Mouse (Mus musculus) testis, postnatal 10 days (tissue): Measurements from ENCODE around the gene Plekhh3.
"Not testable (repeated sequence)": the region's sequence is repeated elsewhere in the genome, so short reads cannot be mapped to it uniquely, and the experiment has no call there.

Experiments used
- DNase-seq: peaks from one replicate; pipeline ENCODE4 v3.0.0; 2021; ENCODE audit warnings: low spot score

Gene Plekhh3

DNA sequence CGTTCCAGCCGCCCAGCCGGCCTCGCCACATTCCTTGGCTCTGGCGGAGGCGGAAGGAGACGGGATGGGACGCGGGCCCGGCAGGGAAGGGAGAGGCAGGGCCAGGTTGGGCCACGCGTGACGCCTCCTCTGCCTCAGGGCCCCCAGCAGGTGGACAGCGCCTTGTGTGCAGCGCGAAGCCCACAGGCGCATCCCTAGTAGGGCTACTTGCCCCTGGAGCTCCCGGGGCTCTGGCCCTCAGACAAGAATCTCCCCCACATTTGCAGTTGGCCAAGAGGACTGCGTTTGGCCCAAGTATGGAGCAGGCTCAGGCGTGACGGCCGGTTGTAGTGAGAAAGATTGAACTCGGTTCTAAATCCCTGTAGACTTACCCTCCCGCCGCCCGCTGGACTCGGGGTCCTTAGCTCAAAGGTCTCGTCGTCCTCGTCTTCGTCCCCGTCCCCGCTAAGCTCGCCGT is 769 bp downstream of the Plekhh3 start, which contains the start of gene Cntnap1:
Cntnap1 (plus strand) TSS at position 170 of the 457 bp plus-strand sequence.
- peak; percentile 79 for DNase-seq

DNA sequence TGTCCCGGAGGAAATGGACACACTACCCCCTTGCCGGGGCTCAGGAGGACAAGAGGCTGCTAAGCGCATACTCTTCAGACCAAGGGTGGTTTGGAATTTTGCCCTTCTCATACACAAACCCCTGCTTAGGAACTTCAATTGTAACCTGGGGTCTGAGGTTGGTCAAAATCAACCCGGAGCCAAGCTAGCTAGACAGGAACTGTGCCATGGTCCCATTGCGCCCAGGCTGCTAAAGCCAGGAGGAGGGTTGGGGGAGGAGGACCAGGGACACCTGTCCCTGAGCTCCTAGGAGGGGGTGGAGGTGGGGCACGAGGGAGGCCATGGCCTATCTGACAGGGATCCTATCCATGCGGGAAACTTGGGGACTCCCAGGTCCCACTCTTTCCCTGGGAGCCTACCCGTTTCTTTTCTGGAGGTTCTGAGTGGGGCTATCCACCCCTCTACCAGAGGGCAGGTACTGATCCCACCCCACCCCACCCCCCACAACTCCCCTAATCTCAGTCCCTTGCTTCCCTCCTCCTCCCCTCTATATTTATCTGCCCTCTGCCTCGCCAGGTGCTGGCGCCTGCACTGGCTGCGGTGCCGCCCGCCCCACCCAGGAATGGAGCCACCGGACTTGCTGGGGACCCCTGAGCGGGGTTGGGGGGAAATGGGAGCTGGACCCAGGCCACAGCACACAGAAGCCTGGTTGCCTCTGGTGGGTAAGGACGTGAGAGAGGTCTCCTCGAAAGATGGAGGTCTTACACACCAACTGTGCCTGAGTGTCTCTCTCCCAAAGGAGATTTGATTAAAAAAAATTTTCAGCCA is 1.6 kb downstream of the Plekhh3 start:
- DNase-seq: no peak

DNA sequence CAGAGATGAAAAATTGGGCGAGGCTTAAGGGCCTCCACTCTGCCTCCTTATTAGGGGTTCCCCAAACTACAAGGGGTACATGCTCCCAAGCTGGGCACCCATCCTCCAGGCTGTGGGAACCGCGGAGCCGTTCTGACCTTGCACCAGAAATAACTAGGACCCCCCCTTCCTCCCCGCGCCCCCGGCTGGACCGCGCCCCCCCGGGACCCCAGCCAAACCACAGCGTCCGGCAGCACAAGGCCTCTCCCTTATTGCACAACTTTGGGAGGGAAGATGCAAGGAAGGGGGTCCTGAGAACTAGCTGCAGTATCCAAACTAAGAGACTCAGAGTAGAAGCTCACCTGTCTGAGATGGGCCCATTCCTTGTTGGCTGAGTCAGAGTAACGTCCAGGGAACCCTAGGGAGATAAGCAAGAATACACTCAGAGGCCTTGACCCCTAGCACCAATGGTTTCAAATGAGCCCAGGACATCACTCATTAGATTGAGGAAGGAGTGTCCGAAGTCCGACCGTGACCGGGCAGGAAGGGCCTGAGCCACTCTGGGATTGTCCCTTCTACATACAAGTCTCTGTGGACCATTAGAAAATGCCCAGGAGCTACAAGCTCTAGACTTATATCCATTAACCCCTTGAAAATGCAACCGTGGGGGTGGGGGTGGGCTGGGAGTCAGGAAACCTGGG is 2.7 kb downstream of the Plekhh3 start:
- peak; percentile 77 for DNase-seq

DNA sequence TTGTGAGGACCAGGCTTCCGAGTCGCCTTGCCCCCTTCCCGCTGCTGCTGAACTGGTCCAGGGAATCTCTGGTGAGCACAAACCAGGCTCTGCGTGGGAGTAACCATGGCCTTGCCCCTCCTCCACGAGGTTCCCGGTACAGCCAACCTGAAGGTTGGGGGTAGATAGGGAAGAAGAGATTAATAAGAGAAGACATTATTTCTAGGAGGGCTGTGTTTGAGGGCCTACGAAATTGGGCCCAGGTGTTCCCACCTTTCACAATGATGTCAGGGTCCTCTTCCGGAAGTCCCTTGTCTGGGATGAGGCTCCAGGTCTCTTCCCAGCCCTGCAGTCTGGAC is 3.2 kb downstream of the Plekhh3 start:
- DNase-seq: no peak

DNA sequence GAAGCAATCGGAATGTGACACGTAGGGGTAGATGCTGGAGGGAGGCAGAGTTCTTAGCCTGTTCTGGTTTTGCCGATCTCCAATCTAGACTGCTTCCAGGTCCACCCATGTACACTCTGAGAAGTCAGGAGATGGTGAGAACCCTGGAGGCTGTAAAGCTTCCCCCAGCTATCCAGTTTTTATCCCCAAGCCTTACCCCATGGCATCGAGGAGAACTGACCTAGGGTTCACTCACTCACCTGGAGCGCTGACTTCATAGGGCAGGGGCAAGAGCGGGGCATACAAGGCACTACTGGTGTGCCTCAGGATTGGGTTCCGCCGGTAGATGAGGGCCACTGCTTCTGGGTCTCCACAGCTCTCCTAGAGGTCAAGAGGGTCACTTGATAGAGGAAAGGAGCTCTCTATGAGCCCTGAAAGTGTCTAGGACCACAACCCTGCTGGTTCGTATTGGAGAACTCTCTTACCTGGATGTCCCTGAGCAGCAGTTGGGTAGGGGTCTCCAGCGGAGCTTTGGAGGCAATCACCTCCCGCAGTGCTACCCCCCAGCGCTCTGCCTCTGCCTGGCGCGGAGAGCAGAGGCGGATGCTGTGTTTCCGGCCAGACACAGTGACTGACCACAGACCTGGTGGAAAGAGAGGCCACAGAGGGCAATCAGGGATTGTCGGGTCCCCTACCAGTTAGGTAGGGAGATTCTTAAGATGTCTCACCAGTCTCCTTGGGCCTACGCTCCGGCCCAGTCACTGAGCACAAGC is 3.8 kb downstream of the Plekhh3 start:
- DNase-seq: no peak

DNA sequence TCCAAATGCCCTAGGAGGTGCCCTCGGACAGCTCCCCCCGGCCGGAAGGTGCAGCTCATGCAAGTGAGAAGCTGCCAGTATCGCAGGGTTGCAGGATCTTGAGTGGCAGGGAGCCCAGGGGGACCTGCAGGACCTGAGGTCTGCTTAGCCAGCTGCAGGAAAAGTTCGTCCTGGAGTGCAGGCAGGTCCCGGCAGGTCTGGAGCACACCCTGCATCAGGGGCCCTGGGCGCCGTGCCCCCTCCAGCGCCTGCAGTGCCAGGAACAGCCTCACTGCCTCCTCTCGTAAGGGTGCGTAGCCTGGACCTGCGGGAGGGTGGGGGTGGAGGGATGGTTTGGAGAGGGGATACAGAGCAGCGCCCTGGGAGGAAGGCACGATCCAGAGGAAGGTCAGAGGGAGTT is 4.8 kb downstream of the Plekhh3 start:
- DNase-seq: no peak

DNA sequence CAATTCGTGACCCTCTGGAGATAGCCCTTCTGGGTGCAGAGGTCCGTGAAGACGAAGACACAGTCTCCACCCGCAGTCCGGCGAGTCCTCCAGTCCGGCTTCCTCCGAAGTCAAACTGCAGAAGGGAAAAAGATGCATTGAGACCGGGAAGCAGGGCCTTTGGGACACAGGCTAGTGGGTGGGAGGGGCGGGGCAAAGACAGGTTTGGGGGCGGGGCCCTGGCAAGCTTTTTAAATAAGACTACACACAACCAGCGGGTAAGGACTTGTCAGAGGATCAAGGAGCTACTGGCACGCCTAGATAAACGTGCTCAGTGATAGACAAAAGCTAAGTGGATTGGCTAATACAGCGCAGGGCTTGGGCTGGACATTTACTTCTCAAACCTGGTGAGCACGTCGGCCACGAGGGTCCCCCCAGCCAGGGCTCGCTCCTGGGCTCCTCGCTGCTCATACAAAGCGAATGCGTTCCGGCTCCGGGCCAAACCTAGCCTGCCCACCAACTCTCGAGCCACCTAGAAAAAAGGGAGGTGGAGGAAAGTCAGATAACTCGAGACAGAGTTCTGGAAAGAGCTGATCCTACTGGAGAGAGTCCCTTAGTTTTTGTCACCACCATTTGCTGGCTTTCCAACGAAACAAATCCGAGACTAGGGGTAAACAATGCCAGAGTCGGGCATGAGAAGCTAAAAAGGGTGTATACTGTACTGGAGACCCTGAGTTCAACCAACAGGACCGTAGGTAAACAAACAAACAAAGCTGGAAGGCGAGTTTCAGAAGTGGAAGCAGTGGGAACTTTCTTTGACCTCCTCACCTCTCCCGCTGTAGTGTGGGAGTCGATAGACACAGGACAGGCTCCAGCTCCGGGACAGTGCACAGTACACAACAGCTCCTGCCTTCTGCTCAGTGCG is 6.2 kb downstream of the Plekhh3 start:
- DNase-seq: no peak

DNA sequence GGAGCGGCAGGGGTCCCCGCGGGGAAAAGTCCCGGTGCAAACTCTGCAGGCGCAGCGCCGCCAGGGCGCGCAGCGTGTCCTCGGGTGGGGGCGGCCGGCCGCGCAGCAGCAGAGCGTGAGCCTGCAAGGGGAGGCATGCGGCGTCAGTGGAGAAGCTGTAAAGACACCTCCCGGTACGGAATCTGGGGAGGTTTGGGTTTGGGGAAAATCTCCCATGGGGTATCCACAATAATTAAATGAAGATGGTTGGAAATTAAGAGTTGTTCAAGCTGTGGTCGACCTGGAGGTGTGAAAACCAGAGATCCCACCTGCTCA is 6.8 kb downstream of the Plekhh3 start:
- no peak for DNase-seq

DNA sequence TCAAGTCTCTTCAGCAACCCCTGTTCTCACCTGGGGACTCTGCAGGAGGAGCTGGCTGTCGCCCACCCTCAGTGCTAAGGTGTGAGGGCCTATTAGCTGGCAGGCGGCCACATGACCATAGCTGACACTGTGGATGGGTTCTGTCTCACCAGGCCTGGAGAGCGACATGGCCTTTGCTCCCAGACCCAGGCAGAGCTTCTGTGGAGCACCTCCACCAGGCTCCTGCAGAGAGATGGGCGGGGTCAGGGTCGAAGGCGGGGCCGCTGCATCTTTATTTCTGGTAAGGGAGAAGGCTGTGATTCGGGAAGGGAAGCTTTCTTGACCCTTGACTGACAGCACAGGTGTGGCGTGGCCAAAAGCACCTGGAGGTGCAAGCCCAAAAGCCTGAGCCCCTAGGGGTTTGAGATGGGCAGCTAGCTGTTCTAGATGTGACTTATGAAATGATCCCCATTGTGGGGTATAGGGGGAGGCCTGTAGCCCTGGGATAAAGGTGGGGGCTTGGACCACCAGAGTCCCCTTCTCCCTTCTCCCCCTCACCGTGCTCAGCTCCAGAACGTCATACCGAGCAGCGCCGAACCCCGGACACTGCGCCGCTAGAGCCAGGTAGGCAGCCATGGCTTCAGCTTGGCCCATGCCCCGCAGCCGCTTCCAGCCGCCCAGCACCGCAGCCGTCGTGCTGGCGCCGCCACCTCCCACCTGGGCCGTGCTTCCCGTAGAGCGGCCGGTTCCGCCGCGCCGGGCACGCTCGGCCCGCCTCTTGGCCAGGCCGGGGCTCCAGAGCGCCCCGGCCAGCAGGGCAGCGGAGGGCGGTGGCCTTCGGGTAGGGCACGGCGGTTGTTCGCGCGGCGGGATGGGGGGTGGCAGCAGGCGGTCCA is 7.4 kb downstream of the Plekhh3 start:
- DNase-seq: peak; percentile 62

DNA sequence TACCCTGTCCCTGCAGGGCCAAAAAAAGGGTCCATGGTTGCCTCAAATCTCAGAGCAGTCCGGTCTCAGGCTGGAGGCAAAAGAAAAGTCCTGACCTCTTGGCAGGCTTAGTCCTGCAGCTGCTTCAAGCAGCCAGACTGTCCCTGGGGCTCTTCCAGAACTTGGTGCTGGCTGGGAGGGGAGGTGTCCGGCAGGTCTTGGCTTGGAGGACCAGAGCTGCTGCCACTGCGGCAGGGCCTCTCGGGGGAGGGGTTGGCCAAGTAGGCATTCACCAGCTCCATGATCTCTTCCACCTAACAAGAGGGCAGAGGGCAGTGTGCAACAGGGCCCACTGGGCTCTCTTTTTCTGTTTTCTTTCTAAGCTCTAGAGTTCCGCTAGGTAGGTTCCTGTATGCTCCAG is 8.4 kb downstream of the Plekhh3 start:
- DNase-seq: peak; percentile 71

DNA sequence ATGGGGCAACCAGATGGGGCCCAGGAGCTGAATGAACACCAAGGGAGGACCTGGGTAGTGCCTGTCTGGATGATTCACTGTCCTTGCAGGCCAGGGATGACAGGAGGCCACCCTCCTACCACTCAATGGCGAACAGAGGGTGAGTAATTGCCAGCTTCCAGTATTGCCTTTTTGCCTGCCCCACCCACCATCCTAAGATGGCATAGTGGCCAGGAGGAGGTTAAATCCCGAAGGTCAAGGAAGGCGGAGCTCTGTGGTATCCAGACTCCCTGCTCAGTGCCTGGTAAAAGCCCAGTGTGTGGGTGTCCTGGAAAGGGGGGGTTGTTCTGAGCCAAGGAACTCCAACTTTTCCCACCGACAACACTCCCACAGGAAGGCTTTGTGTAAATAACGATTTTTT is 8.8 kb downstream of the Plekhh3 start:
- peak; percentile 46 for DNase-seq

DNA sequence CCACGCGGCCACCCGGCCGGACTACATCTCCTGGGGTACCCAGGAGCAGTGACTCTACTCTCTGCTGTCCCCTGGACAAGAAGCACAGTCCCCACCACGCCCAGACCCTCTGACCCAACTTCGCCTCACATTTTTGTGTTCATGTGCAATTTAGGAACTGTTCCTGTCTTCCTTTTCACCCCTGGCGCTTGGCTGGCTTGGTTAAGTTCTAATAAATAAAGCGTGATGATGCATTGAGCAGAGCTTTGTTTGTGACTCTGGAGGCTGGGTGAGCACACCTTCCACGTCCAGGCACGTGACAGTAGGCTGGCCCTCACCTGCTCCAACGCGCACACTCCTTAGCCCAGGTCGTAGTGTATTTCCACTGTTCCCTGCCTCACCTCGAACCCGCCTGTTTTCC is 9.6 kb downstream of the Plekhh3 start:
- peak; percentile 36 for DNase-seq

DNA sequence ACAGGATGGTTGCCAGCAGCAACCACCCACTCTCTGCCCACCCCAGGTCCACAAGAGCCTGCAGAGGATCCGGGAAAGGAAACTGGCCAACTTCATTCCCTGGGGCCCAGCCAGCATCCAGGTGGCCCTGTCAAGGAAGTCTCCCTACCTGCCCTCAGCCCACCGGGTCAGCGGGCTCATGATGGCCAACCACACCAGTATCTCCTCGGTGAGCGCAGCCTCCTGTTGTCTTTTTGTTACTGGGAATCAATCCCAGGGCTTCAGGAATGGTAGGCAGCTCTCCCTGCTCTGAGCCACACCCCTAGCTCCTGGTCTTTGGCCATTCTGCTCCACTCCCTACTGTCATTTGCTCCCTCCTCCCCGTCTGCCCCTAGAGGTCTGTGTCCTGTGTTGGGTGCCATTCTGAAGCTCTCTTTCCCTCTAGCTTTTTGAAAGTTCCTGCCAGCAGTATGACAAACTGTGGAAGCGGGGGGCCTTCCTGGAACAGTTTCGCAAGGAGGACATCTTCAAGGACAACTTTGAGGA is 10.1 kb downstream of the Plekhh3 start:
- not testable (repeated sequence) for DNase-seq

DNA sequence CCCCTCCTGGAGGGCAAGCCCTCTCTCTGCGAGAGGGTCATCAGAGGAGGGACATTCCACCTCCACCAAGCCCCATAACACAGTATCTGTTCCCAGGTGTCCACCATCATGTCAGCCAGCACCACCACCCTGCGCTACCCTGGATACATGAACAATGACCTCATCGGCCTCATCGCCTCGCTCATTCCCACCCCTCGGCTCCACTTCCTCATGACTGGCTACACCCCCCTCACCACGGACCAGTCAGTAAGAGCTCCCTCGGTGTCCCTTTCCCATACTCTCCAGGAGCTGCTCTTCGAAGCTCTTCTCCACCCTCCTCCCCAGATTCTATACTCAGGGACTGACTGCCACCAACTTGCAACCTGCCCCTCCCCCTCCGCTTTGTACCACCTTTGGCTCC is 11.0 kb downstream of the Plekhh3 start:
- peak; percentile 34 for DNase-seq

DNA sequence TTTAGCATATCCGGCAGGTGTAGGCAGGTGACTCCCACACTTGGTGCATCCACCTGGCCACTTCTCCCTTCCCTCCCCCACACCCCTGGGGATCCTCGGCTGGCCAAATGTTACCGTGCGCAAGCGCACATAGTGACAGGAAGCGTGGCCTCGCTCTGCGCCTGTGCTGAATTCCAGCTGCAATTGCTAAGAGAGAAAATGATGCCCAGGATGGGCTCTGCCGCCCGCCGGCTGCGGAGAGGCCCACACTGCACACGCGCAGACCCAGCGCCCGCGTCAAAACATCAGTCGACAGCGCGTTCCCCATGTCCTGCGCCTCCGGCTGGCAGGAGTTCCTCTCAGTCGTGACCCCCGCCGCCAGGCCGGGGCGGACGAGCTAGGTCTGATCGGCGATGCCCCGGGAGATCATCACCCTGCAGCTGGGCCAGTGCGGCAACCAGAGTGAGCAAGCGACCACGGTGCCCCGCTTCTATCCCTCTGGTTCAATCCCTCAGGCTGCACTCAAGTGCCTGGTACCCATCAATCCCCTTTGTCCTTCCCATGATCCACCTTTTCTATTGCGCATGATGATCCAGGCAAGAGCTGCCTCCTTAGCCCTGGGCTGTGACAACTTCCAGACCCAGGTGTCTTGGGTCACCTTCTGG is 15.3 kb downstream of the Plekhh3 start, which contains the start of gene Tubg2:
Tubg2 (plus strand) TSS at position 180 of the 644 bp plus-strand sequence.
- DNase-seq: peak; percentile 60

DNA sequence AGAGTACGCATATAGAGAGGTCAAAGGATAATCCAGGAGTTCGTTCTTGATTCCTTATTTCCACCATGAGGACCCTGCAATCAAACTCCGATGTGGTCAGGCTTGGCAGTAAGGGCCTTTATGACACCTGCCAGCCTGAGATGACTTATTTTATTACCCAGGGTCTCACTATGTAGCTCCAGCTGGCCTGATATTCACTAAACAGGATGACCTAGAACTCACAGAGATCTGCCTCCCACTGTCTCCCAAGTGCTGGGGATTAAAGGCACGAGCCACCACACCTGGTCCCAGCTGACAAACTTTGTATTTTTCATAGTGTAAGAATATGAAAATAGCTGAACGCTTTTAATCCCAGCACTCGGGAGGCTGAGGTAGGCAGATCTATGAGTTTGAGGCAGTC is 16.0 kb downstream of the Plekhh3 start:
- no peak for DNase-seq

DNA sequence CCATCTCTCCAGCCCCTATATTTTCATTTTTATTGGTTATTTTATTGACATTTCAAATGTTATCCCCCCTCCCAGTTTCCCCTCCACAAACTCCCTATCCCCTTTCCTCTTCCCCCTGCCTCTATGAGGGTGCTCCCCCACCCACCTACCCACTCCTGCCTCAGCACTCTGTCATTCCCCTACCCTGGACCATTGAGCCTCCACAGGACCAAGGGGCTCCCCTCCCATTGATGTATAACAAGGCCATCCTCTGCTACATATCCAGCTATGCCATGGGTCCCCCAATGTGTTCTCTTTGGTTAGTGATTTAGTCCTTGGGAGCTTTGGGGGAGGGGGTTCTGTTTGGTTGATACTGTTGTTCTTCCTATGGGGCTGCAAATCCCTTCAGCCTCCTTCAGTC is 16.5 kb downstream of the Plekhh3 start:
- no peak for DNase-seq

DNA sequence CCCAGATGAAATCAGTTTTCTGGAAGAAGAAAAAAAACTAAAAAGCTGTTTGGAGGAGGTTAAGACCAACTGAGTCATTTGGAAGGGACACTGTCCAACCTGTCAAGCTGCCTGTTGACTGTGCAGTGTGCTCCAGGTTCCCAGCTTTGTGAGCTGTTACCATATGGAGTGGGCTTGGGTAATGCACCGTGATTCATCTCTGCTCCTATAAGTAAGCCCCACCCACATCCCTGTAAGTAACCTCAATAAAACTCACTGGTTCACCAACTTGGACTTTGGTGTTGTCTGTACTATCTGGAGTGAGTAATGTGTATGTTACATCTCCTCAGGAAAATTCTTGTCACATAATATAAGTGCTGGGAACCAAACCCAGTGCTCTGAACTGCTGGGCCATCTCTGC is 18.3 kb downstream of the Plekhh3 start:
- no peak for DNase-seq

DNA sequence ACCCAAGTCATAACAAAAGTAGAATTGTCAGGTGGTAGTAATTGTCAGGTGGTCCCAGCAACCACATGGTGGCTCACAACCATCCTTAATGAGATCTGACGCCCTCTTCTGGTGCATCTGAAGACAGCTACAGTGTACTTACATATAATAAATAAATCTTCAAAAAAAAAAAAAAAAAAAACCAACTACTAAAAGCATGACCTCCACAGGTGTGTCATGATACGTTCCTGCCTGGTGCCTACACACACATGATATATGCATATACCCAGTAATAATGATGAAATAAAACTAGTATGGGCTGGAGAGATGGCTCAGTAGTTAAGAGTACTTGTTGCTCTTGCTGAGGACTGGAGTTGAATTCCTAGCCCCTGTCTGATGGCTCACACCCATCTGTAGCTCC is 20.1 kb downstream of the Plekhh3 start:
- DNase-seq: no peak
